Mouse (Mus musculus) induced T-regulatory cell, adult 2 months (primary cell): Measurements from ENCODE around the gene Gm853.

Source experiments
- DNase-seq: peaks from one replicate; pipeline ENCODE4 v3.0.0-alpha.2; 2012; ENCODE audit warnings: low read depth

The Gm853 gene

DNA sequence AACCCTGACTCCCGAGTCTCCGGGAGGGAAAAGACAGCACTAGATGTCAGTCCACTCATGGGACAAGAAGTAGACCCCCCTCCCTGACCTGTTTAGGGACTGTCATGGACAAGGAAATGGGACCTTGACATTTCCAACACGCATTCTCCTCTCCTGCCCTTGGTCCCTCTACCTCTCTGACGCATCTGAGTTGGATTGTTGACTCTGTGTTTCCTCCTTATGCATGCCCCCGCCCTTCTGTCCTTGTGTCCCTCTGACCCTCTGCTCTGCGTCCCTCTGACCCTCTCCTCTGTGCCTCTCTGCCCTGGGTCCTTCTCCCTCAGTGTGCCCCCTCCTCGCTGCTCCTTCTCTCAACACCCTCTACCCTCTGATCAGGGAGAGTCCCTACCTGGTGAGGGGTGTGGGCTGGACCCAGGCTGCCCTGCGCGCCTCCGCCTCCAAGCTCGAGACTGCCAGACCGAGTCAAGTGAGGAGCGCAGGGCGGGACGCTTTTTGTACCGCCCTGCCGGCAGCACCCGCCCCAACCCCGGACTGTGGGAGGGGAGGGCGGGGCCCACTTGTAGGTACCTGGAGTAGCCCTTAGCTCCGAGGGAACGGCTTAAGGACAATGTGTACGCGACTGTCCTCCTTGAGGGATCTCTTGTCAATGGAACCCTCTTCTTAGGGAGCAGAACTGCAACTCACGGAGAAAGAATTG lies 47.7 kb downstream of the Gm853 start:
- DNase-seq: peak; percentile 53

DNA sequence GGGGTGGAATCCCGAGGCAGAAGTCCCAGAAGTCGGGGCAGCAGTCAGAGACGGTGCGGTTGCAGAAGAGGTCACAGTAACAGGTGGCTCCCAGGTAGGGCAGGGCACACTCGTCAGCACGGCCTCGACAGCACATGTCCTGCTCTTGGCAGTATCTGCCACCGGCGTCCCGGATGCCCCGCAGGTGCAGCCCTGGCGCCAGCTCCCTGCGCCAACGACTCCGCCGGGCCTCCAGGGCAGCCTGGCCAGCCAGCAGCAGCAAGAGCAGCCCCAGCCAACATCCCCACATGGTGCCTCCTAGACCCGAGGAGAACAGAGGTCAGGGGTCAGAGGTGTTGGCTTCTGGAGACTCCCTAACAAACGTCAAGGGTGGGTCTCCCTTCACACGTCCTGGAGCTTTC lies 48.3 kb downstream of the Gm853 start:
- DNase-seq: no peak

DNA sequence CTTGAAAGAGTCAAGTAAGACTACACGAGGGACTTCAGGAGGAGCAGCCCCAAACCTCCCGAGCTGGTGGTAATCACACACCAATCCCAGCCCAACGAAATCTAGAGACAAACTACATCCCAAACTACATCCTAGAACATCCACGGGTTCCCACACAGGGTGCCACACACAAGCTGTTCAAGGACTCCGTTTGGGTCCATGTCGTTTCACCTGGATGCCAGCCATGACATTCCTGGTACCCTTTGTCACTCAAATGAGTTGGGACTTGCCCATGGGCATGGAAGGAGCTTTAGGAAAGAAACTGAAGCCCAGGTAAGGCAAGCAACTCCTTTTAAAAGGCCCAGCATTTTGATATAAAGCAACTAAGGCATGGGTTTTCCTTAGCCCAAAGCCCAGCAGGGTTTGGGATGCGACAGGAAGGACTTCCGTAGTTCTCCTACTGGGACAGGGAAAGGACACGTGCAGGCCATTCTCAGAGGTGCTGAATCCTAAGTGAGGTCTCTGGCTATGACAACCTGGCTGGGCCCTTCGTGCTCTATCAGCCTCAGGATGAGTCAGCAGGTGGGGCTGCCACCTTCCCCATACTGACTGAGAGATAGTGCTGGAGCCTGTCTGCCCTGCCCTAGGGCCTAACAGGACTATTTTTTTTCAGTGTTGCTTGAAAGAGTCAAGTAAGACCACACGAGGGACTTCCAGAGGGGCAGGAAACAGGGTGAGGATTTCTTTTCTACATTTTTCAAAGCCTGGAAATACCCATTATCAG lies 49.0 kb downstream of the Gm853 start:
- no peak for DNase-seq

DNA sequence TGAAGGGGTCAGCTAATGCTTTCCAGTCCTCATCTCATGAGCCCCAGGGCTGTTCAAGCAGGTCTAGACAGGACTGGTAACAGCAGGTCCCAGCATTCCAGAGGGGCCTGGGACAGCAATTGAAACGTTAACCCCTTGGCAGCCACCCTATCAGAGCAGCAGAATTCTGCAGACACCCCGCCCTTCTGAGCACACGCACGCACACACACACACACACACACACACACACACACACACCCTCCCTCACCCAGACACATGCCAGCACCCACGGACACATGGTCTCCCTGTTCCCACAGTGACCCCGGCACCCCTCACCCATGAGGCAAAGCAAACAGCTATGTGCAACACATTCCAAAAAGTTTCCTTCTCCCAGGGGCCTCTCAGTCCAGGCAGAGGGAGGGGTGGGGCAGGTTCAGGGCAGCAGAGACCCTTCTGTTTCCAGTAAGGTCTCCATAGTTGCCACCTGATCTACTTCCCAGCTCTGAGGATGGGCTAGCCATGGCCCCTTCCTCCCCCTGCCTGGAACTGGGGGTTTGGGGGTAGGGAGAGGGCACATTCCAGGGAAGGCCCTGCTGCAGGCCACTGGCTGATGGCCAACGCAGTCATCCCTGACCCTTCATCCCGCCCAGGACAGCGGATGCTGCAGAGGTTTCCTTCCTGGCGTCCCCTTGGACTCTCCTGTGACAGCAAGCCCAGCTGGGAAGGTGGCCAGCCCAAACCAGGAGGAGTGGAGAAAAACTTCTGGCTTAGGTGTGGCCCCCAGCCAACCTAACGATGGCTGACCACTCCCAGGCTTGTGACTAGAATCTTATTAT lies 50.0 kb downstream of the Gm853 start:
- DNase-seq: no peak

DNA sequence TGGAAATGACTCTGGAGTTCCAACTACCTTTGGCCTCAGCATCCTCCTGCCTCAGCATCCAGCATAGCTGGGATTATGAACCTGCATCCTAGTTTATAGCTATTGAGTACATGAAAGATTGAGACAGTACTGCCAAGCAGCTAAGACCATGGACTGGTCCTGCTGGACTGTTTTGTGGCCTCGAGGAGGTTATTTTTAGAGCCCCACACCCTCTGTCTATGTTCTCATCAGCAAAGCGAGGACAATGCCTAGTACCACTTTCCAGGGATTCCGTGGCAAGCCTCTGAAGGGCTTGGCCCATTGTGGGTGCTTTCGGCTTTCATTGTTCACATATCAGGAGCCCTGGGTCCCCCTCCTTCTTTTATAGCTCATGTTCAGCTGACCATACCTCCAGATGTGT lies 51.8 kb downstream of the Gm853 start:
- DNase-seq: no peak

DNA sequence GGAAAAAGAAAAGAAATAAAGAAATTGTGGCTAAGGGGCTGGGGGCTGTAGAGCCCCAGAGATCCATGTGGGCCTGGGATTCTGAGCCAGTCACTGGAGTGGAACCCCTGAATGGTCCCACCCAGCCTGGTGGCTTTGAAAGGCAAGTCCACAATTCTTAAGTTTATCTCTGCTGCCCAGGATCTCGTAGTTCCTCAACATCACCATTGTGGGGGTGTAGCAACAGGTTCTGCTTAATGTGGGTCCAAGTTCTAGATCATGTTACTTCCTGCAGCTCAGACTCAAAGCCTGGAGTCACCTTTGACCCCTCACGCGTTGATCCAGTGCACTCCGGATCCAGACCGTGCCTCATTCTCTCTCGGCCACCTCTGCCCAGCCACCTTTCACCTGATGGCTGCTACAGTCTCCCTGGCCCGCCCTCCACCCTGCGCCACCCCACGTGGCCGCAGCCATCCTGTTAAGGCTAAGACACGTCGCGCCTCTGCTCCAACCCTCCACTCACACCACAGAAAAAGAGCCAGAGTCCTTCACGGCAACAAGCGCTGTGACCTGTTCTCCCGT lies 52.7 kb downstream of the Gm853 start:
- no peak for DNase-seq

DNA sequence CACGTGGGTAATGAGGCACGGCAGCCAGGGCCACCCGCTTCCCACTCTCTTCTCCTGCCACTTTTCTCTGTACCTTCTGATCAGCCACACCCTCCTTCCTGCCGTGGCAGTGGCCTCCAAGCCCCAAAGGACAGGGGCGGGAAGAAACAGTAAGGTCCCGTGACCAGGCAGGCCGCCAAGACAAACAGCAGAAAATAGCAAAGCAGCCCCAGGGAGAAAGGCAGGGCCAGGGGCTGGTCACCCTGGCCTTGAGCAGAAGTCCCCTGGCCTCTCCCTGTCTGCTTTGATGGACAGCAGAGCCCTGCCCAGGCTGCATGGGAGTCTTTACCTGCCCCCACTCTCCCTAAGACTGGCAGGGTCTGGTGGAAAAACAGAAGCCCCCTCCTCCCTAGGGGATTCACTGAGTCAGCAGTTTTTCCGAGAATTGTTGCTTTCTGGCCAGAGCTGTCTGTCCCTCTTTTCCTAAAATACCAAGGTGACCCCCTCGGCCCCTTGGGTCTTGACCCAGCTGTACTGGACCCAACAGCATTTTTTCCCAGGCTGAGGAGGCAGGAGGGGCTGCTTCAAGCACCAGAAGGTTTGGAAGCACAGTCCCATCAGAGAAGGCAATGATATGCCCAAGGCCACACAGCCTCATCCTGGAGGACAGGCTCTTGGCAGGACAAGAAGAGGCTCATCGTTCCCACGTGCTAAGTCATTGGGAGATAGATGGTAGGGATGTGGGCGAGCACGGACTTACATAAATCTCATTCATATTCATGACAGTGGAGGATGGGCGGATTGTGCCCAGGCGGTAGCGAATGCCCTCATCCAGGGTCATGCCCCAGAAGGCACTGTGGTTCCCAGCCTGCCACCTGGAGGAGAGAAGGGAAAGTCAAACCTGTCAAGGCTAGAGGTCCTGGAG lies 53.7 kb downstream of the Gm853 start:
- DNase-seq: no peak

DNA sequence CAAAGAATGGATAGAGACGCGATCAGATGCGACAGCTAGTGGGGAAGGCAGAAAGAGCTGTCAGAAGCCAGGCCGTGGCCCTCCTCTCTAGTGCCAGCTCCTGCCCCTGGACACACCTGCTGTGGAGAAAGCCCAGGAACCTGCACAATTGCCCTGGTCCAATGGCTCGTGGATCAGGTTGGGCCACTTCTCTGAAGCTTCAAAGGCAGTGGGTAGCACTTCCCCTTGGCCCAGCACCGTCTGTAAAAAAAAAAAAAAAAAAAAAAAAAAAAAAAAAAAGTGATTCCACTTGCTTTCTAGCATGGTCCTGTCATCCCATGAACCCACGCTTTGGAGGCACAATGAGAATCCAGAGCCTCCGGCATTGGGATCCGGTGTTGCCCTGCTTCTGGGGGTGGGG lies 54.4 kb downstream of the Gm853 start:
- no peak for DNase-seq

DNA sequence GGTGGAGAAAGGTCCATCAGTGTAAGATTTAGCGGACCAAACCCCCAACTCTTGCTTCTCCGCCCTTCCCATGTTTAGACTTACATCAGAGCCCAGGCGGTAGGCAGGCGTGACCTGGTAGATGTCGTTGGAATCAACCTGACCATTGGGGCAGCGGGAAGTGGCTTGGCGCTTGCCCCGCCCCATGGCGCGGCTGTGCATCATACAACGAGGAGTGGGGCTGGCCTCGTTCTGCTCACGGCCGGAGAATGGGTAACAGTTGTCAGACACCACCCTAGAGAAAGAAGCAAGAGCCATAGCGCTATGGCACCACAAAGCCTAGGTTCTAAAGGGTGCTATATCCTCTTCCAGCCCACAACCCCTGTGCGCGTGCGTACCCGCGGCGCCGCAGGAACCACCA lies 54.9 kb downstream of the Gm853 start:
- no peak for DNase-seq

DNA sequence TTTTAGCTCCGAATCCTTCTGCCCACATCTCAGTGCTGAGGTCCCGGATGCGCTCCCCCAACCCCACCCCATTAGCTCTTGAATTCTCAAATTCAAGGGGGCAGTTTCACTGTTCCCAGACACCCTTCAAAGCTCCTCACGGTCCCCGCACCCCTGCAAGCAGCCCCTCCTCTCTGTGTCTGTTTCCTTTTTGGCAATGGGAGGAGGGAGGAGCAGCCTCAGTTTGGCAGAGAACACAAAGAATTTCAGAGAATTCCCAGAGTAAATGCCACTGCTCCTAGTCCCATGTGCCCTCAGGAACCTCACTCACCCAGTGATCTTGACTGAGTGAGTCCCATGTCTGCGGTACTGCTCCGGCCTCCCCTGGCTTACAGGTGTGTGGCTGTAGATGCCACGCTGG lies 55.6 kb downstream of the Gm853 start:
- DNase-seq: no peak

DNA sequence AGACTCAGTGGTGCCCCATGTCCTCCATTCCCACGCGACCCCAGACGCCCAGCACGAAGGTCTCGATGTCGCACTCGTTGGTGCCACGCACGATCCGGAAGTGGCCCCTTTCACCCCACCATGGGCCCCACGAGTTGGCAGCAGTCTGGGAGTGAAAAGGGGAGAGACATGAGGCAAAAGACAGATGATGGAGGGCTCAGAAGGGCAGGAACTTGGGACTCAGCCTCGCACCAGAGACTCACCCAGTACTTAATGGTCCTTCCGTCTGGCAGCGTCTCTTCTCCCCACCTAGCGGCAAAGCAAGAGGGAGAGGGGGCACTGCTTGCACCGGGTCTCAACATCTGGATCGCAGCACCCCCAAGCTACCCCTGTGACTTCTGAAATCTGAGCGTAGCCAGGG lies 56.1 kb downstream of the Gm853 start:
- no peak for DNase-seq

DNA sequence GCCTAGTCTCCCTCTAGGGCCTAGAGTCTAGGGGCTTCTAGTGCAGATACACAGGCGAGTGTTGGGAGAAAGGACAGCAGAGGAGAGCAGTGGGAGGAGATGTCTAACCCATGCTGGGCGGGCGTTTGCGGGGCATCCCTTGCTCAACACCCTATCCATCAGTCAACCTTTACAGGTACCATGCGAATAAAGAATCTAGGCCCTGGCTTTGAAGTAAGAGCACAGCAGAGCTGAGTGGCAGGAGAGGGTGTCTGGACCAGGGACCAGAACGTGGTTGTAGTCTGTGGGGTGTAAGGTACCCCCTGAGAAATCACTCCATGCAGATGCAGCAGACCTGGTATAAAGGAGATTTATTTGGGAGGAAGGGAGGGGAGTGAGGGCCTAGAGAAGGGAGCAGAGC lies 58.1 kb downstream of the Gm853 start:
- no peak for DNase-seq

DNA sequence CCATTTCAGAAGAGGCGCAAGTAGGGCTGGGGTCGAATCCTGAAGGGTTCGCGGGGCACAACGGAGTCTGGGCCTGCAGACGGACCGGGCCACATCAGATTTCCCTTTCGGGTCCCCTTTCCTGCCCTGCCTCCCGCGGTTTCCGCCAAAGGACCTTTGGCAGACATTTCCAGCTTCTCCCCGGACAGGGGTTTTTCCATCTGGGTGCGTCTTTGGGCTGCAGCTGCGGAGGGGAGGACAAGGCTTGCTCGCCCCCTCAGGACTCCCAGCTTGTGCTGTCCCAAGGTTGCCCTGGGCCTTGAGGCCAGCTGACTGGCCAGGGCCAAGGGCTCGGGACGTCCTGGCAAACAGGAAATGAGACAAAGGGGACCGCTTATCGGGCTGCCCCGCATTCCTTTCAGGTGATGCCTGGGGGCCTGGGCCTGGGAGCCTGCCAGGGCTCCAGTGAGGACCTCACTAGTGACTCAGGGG lies 58.8 kb downstream of the Gm853 start:
- no peak for DNase-seq

DNA sequence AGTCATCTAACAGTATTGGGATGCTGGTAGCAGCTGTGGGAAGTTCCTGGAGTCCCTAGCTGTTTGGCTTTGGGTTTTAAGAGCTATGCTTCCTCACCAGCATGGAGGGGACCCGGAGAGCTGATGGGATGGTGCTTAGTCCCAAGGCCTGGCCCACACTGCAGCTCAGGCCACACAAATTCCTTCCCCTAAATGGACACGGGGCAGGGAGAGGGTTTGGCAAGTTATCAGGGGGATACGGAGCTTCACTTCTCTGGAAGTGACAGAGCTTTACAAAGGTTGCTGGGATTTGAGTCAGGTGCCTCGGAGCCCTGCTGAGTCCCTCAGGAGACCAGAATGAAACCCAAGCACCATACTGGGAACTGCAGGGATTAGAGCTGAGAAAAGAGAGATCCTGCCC lies 60.9 kb downstream of the Gm853 start:
- no peak for DNase-seq
